Mouse (Mus musculus): ENCODE results near the gene Capn7. TPM values are rescaled to one million over a fixed set of nuclear protein-coding genes. Genes with fewer than 3 reads are reported as not detected.
A peak's percentile ranks its signal among the peaks of the same experiment; 100 is the strongest.

Gene Capn7
- total RNA-seq, 2 experiments from 2014 or later, result 31.0 to 39.9 TPM

DNA sequence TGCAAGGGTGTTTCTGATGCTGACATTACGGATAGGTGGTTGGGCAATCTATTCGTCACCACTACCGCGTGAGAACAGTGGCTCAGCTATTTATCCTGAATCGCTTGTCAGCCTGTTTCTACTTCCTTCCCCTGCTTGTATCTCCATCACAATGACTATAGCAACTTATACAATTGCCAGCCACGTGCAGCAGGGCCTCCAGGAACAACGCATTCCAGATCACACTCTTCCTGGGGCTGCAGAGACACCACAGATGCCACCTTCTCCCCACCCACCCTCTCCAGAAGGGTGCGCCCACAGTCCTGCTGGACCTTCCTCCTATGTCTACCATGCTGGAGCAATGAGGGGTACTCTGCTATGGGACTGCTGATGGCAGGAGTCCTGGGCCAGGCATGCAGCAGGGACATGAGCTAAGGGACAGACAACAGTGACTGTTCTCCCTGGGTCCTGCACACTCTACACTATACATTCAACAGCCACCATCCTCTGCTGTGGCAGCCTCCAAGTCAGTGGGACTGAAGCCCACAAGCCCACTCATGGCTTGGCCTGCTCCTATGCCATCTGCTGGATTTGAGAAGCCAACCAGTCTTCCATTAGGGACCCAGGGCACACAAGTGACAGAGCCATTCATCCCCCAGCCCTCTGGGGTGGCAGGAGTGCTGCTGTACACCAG, 56.6 kb downstream of the Capn7 start:
- peak; percentile 70 to 80 for DNase-seq (ENCODE audit: low spot score in 2 of 2)
- intact Hi-C loops (cut with DNase I), result no loop called here

DNA sequence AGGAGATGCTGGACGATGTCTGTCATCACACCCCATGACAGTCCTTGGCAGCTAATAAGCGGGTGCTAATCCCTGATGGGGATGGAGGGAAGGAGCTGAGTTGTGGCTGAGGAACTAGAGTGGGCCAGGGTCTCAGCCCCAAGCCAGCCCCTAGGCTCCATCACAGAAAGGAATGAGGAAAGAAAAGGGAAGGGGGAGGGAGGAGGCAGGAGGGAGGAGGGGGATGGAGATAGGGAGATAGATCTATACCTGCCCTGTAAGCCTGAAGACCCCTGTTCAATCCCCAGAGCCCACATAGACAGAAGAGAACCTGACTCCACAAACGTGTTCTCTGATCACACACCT, 57.1 kb downstream of the Capn7 start:
- DNase-seq (ENCODE audit: low spot score in 2 of 2), result no peak
- intact Hi-C loops (cut with DNase I), result no loop called here

DNA sequence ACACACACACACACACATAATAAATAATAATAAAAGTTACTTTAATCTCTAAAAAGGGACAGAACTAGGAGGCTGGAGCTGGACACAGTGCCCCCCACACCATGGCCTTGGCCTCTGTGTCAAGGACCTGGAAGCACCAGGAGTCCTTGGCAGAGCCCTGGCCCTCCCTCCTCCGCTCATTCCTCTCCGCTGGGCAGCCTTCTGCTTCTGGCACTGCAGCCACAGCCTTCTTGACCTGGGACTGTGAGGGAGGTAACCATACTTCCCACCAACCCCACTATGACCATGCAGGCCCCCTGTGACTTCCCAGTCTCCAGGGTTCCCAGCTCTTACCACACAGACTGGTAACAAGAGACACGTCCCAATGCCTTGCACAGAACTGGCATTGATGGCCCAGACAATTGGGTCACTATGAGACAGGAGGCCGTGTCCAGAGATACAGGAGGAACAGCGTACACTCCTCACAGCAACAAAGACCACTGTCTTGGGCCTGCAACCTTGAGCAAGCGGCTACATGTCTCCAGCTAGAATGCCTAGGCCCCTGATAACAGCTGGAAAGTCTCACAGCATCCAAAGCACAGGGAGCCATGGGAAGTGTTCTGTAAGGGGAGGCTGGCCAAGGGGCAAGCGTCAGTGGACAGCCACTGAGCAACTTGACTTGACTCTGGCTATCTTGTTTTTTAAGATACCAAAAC, 57.6 kb downstream of the Capn7 start:
- intact Hi-C loops (cut with DNase I), result no loop called here
- DNase-seq (ENCODE audit: low spot score in 2 of 2), result no peak

DNA sequence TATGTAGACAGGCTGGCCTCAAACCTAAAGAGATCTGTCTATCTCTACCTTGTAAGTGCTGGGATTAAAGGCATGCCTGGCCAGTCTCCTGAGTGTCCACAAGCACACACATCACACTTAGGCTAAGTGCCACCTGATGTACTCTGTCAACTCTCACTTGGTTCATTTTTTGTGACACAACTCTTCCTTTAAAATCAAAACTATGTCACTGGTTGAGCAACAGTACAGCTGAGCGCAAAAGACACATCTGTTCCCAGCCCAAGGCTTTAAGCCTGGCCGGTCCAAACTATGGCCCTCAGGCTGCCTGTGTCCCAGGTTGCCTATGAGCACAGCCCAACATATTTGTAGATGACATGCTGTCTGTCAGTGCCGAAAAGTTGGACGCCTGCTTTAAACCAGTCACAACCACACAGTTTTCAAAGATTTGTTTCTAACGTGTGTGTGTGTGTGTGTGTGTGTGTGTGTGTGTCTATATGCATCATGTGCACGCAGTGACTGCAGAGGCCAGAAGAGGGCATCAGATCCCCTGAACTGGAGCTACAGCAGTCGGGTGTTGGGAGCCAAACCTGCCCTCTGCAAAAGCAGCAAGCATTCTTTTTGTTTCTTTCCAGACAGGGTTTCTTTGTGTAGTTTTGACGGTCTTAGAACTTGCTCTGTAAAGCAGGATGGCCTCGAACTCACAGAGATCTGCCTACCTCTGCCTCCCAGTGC, 58.5 kb downstream of the Capn7 start:
- intact Hi-C loops (cut with DNase I), result no loop called here
- DNase-seq (ENCODE audit: low spot score in 2 of 2), result no peak

DNA sequence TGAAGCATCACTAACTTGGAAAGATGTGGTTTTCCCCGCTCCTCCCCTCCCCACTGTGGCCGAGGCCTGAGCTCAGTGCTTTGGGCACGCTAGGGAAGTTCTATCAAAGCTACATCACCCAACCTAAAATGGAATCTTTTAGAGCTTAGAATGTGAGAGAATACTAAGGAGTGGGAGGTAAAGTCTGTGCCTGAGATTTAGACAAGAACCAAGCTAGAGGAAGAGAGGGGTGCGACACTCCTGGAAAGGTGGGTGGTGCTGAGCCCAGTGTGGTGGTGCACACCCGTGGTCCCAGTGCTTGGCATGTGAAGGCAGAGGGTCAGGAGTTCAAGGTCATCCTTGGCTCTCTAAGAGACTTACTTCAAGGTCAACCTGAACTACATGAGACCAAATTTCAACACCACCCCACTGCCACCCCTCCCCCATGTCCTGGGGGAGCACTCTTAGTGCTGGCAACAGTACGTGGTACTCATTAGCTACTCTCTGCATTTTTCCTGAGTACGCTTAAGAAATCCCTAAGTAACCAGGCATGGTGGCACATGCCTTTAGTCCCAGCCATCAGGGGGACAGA, 59.3 kb downstream of the Capn7 start:
- intact Hi-C loops (cut with DNase I), result no loop called here

DNA sequence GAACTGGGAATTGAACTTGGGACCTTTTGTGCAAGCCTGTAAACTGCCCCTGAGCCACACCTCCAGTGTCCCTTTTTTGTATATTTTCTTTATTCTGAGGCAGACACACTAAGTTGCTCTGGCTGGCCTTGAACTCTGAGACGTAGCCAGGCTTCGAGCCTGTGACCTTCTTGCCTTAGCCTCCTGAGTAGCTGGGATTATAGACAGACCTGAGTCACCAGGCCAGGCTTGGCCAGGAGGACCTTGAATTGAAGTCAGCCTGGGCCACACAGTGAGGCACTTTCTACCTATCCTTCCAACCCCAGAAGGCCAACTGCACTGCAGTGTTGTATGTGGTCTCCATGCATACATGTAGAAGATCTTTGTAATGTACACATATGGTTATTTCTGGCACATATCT, 60.0 kb downstream of the Capn7 start:
- DNase-seq (ENCODE audit: low spot score in 2 of 2), result no peak
- intact Hi-C loops (cut with DNase I), result no loop called here

More for the DNA sequence above, 59.3 kb downstream of the Capn7 start:
- peak in 1 of 2 experiments; percentile 52 for DNase-seq (ENCODE audit: low spot score in 2 of 2)

DNA sequence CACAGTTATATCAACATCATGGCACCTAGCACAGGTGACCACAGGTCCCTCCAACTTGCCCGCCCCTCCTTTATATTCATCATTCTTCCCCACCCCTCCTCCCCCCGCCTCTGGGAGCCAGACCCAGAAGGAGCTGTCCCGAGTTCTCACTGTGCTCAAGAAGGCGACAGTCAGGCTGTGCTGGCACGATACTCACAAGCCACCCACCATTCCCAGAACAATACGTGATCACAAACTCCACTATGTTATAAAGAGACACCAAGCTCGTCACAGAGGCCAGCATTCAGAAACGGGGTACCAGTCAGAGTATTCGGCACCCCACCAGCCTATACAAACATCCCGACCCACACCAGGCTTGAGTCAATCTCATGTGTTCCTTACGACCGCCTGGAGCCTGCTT, 60.9 kb downstream of the Capn7 start:
- intact Hi-C loops (cut with DNase I), result no loop called here
- no peak for DNase-seq (ENCODE audit: low spot score in 2 of 2)

DNA sequence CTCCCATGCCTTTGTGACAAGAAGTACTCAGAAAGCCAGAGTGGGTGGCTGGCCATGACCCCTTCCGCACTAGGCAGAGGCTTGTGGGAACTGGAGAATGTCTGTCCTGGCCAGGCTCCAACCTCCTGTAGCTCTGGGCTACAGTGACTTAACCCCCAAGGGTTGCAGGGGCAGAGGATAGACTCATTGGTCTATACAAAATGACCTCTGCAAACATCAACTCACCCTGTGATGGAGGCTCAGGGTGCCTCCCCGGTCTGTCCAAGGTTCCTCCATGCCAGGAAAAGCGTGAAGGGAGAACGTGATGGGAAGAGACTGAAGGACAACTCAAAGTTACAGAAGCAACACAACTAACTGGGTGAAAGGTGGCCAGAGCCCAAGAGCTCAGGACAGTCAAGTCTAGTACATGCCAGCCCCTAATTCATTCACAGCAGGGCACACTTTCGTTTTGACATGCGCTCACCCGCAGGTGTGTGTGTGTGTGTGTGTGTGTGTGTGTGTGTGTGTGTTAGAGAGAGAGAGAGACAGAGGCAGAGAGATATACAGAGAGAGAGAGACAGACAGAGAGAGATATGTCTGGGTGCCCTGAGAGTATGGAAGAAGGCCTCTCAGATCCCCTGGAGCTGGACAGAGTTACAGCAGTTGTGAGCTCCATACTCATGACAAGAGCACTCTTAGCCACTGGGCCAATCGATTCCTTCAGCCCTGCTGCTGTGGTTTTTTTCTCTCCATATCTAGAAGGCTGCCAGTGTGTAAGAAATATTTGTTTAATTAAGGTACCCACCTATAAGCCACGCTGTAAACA, 61.6 kb downstream of the Capn7 start:
- no peak for DNase-seq (ENCODE audit: low spot score in 2 of 2)
- intact Hi-C loops (cut with DNase I), result no loop called here

DNA sequence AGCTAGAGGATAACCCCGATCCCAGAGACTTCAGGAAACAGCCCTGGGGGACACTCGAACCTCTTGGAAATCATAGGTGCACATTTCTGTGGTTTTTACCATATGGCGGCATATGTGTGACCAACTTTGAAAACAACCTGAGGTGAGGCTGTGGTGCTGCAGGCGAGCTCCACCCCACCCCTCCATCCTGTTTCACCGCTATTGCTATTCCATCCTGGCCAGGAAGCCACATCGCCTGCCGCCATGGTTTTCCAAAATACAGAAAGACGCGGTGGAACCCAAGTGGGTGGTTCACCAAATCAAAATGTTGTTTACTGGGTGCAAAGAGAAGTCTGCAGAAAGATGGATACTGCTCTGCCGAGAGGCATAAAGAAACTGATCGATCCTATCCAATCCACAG, 62.4 kb downstream of the Capn7 start:
- intact Hi-C loops (cut with DNase I), result no loop called here
- no peak for DNase-seq (ENCODE audit: low spot score in 2 of 2)

DNA sequence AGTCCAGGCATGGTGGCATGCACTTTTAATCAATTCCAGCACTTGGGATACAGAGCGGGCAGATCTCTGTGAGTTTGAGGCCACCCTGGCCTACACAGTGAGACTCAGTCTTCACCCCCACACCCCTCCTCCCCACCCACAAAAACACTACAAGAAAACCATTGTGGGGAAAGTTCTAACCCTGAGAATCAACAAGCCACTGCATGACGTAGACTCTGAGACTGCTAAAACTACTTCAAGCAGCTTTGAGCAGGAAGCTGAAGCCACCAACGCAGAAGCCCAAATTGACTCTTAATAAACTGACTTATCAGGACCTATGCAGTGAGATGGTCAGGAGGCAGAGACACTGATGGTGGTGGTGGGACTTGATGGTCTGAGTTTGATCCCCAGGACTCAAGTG, 62.8 kb downstream of the Capn7 start:
- DNase-seq (ENCODE audit: low spot score in 2 of 2), result no peak
- intact Hi-C loops (cut with DNase I), result no loop called here

DNA sequence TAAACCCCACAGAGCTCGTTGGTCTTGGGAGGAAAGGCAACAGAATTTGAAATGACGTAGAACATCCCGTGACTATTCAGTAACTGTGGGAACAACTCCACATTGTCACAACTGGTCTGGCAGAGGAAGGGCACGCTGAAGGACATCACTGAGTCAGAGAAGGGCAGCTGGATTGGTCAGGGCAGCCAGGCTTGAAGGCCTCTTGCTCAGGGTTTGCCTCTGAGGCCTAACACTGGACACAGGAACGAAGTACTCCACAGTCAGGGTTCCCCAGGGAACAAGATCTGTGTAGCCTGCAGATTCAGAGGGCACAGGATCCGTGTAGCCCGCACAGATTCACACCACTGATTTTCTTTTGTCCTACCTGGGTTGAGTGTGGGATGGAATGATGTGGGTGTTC, 63.8 kb downstream of the Capn7 start:
- DNase-seq (ENCODE audit: low spot score in 2 of 2), result no peak
- intact Hi-C loops (cut with DNase I), result no loop called here

DNA sequence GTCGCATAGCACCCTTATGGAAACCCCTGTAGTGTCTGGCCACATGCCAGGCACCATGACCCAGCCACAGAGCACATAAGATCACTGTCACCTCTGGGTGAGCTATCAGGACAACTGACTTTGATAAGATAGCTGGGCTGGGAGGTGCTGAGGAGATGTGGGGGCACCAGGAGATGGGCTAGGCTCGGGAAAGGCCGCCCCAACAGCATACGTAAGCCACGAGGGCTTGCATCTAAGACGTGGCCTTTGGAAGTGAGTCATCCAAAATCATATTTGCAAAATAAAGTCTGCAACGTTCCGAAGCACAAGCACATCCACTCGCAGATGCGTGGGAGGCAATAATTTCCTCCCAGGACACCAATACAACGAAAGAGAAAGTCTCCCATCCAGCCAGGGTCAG, 64.5 kb downstream of the Capn7 start:
- DNase-seq (ENCODE audit: low spot score in 2 of 2), result no peak
- intact Hi-C loops (cut with DNase I), result no loop called here

DNA sequence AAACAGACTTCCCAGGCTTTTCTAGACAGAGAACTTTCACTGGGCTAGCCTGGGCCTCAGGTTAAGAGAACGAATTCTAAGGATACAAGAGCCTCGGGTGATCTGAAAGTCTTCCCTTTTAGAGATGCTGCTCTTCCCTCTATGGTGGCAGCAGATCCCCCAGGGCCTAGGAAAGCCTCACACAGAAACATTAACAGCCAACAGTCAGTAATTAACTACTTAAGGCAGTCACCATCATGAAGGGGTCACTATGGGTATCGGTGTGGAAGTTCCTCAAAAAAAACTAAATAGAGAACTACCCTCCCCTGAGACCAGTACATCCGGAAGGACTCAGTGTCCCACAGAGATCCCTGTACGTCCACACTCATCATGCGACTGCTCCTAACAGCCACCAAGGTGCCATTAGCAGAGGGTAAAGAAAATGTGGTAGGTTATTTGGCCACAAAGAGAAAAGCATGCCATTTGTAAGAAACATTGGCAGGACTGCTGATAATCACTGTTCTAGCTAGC, 65.5 kb downstream of the Capn7 start:
- intact Hi-C loops (cut with DNase I), result no loop called here

DNA sequence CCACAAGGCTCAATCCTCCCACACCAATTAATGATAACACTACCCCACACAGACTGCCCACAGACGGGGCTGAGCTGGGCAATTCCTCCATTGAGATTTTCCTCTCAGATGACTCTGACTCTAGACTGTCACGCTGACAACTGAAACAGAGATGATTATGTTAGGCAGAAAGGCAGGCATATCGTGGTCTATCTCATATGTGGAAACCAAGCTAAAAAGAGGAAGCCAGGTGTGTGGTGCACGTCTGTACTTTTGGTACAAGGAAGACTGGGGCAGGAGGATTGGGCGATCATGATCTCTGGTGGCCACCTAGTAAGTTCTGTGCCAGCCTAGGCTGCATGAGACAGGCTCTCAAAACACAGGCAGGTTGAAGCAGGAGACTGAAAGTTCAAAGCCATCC, 66.3 kb downstream of the Capn7 start:
- intact Hi-C loops (cut with DNase I), result no loop called here
- no peak for DNase-seq (ENCODE audit: low spot score in 2 of 2)

More for the DNA sequence above, 65.5 kb downstream of the Capn7 start:
- DNase-seq (ENCODE audit: low spot score in 2 of 2), result no peak

DNA sequence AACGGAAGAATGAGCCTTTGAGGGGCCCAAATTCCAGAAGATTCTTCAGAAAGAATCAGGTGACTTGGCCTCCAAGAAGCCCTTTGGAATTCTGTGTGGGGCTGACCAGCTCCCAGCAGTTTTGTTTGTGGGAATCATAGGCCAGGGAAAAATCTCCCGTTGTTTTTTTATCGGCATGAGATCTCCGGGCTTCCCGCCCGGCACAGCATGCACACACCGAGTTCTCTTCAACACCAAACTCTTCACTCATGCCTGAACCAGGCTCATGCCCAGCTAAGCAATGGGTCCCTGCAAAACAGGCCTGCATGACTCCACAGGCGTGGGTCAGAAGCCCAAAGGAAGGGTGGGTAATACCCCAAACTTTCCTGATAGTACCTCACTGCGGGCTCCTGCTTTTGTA, 67.1 kb downstream of the Capn7 start:
- intact Hi-C loops (cut with DNase I), result no loop called here
- DNase-seq (ENCODE audit: low spot score in 2 of 2), result no peak

DNA sequence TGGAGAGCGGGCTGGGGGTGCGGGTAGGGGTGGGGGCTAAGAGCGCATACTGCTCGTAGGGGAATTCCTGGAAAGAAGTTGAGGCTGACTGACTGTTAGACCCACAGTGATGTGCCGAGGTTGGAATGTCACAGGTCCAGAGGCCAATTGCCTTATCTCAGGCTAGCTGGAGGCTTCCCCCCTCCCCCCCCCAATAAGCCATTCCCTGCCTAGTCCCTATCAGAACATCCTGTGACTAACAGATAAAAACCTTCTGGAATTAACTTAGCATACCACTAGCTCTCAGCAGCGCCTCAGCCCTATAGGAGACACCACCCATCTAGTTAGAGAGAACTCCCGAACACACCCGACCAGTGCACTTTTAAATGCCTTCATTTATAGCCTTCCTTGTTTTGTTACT, 67.6 kb downstream of the Capn7 start:
- DNase-seq (ENCODE audit: low spot score in 2 of 2), result no peak
- intact Hi-C loops (cut with DNase I), result no loop called here

DNA sequence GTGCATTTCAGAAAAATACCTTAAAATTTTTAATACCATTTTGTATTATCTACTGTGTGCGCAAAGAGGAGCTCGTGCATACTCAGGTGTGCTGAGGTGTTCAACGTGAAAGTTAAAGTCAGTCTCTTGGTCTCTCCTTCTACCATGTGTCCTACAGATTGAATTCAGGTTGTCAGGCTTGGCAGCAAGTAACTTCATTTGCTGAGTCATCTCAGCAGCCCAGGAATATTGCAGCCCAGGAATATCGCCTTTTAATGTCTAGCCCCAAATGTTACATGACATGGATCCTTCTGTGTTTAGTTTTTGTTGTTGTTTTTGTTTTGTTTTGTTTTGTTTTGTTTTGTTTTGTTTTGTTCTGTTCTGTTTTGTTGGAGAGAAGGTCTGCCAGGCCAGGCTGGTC, 68.2 kb downstream of the Capn7 start:
- no peak for DNase-seq (ENCODE audit: low spot score in 2 of 2)
- intact Hi-C loops (cut with DNase I), result no loop called here

DNA sequence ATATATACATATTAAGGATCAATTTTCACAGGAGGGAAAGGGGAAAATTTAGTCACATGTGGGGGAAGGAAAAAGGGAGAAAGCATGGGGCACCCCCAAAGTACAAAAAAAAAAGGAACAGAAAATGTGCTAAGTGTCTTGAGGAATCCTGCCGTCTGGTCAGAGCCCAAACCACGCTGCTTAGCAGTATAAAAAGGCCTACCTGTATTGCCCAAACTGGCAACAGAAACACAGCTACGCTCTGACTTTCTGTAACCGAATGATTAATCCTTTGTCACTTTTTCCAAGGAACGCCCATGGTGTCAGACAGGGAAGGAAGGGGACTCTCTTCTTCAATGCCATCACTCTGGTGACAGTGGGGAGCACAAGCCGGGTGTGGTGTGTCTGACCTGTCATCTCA, 69.2 kb downstream of the Capn7 start:
- no peak for DNase-seq (ENCODE audit: low spot score in 2 of 2)
- intact Hi-C loops (cut with DNase I), result no loop called here

DNA sequence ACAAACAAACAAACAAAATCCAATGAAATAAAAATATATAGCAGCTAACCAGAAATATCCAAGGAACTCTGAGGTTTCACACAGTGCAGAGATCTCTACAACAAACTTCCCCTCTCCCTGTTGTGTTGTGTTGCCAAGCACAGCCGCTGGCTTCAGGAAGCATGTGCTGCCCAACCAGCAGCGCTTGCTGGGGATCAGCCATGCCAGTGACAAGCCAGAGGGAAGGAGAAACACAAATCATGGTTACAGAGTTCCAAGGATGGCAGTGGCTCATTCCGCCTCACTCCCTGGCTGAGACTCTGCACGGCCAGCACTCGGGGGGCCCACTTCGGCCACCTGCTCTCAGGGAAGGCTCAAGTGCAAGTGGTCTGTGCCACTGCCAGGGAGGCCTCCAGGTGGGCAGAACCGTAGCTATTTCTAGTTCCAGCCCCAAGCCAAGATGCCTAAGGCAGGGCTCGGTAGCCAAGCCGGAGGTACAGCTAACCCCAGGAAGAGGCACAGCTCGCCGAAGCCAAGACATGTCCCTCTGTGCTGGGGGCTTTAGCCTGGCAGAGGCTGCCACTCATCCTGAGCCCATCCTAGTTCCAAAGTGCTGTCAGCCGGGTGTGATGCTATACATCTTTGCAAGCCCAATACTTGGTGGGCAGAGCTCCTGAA, 69.8 kb downstream of the Capn7 start:
- no peak for DNase-seq (ENCODE audit: low spot score in 2 of 2)
- intact Hi-C loops (cut with DNase I), result no loop called here
